Mouse (Mus musculus): ENCODE measurements around the gene Fam208b. TPM values are rescaled to one million over a fixed set of nuclear protein-coding genes. Genes with fewer than 3 reads are reported as not detected.
A peak's percentile ranks its signal among the peaks of the same experiment; 100 is the strongest.

Fam208b gene
- polyA plus RNA-seq, 1 experiment from 2014 or later = 22.1 TPM

DNA sequence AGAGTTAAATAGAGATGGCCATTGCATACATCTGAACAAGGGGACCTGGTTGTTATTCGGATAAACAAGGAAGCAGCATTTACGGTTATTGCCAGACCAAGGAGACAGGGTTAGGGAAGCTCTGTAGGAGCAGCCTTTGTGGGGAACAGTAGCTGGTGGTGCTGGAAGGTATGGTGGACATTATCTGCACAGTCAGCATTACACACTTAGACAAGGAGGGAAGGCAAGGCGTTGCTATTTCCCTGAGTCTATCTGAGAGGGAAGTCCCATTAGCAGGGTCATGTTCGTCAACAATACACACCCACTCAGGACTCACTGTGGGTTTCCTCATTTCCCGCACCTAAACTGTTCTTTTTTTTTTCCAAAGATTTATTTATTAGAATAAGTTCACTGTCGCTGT, 63.1 kb downstream of the Fam208b start:
- H3K36me3 ChIP-seq = peaks cover 26% of the 10 kb centered on the region
- H3K4me2 ChIP-seq (replicated peaks) = no peak overlapping the region
- no peaks in the 10 kb centered on the region for H3K27me3 ChIP-seq
- no peak overlapping the region for H3K27ac ChIP-seq
- no peak overlapping the region for H3K9ac ChIP-seq
- no peaks in the 10 kb centered on the region for H3K9me3 ChIP-seq
- no peak overlapping the region for H3K4me3 ChIP-seq
- no peak for ATAC-seq (ENCODE audit: low FRiP score, low read depth)
- peaks cover 31% of the 10 kb centered on the region for H3K4me1 ChIP-seq
- 86% methylated on average over 6 of the region's 6 CpGs for whole genome bisulfite sequencing

DNA sequence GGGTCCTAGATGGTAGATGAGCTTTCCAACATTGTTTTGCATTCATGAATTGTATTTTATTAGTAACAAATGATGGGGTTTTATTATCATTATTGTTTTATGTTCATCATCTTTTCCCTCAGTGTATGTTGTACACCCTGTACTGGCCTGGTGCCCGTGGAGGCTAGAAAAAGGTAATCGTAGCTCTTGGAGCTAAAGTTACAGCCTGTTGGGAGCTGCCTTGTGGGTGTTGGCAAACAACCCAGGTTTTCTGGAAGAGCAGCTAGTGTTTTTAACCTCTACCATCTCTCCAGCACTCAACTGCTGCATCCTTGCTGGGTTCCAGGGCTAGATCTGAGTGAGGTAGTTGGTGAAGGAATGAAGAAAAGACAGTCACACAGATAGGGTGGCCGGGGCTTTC, 63.5 kb downstream of the Fam208b start:
- Histone ChIP-seq H3K9ac (no peak overlapping the region), H3K4me3 (no peak overlapping the region), H3K36me3 (peaks cover 22% of the 10 kb centered on the region), H3K9me3 (no peaks in the 10 kb centered on the region), H3K27me3 (no peaks in the 10 kb centered on the region), H3K4me1 (peaks cover 35% of the 10 kb centered on the region), H3K27ac (no peak overlapping the region), H3K4me2 (replicated peaks) (no peak overlapping the region)
- ATAC-seq (ENCODE audit: low FRiP score, low read depth) = no peak
- whole genome bisulfite sequencing = 71% methylated on average over 3 of the region's 3 CpGs

- H3K4me1 ChIP-seq = peaks cover 56% of the 10 kb centered on the region
- no peak overlapping the region for H3K4me2 ChIP-seq (replicated peaks)
- WGBS = 62% methylated on average over 5 of the region's 5 CpGs
- no peak overlapping the region for H3K9ac ChIP-seq
- peaks cover 15% of the 10 kb centered on the region for H3K36me3 ChIP-seq
- ATAC-seq (ENCODE audit: low FRiP score, low read depth) = no peak; the same call in 1 of the 2 replicates
- H3K9me3 ChIP-seq = no peaks in the 10 kb centered on the region
- no peak overlapping the region for H3K27ac ChIP-seq
- H3K4me3 ChIP-seq = no peak overlapping the region
- no peaks in the 10 kb centered on the region for H3K27me3 ChIP-seq
Measured at GRCm38 (mm10) chr13:3544925-3545324, 66.0 kb downstream of the Fam208b start.

DNA sequence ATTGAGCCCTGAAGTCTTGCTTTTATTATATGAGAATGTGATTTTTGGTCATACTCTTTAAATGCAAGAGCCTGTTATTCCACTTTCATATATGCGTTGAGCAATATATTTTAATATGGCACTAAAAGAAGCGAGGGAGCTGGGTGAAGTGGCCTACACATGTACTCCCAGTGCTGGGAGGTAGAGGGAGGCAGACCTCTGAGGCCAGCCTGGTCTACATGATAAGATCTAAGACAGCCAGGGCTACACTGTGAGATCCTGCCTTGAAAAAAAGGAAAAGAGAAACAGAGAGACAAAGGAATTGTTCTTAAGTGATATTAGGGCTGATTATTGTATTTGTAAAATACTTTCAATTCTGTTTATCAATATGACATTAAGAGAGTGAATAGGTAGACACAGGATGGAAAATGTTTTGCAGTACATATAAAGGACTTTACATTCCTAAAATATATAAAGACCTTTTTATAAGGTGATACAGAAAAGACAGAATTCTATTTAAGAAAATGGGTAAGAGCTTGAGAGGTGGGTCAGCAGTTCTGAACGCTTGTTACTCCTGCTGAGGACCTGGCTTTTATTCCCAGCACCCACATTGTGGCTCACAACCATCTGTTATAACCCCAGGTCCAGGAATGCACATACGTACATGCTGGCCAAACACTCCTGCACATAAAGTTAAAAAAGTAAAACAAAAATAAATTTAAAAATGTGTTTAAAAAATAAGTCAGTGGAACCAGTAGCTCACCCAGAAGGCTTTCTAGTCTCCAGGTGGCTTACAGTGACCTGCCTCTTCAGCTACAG, 66.6 kb downstream of the Fam208b start:
- Histone ChIP-seq H3K4me3 (no peak overlapping the region), H3K27me3 (no peaks in the 10 kb centered on the region), H3K27ac (no peak overlapping the region), H3K4me2 (replicated peaks) (no peak overlapping the region), H3K4me1 (peaks cover 63% of the 10 kb centered on the region), H3K36me3 (peaks cover 14% of the 10 kb centered on the region), H3K9ac (no peak overlapping the region), H3K9me3 (no peaks in the 10 kb centered on the region)
- 82% methylated on average over 4 of the region's 4 CpGs for WGBS
- no peak for ATAC-seq (ENCODE audit: low FRiP score, low read depth)

DNA sequence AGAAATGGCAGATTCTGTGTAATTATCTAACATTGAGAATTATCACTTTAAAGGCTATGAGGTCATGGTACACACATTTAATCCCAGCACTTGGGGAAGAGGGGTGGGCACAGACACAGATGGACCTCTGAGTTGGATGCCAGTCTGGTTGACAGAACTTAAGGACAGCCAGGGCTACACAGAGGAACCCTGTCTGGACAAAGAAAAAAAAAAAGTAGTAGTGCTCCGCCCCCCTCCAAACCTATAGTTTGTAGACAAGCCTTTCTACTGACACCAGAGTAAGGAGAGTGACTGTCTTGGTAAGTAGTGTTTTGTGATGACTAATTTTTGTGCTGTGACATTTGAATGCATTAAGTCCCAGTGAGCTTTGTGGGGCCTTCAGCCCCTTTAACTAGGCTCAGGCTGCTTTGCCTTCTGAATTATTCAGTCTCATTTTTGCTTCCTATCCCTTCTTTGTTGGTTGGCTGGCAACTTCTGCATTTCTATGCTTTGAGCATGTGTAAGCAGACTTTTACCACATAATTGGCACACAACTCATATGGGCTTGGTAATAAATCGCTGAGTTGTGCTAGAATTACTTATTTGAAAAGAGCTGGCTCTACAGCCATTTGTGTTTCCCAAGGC, 69.6 kb downstream of the Fam208b start:
- Histone ChIP-seq H3K36me3 (peaks cover 5% of the 10 kb centered on the region; the same call in 1 of the 2 replicates), H3K27me3 (no peaks in the 10 kb centered on the region), H3K9me3 (0 out of 2 replicates have a peak, but pooled peaks cover 5% of the 10 kb centered on the region), H3K4me1 (peaks cover 60% of the 10 kb centered on the region), H3K9ac (no peak overlapping the region), H3K4me2 (replicated peaks) (0 out of 2 replicates have a peak overlapping the region, but pooled peaks have one; percentile 16), H3K27ac (no peak overlapping the region), H3K4me3 (no peak overlapping the region)
- no peak for ATAC-seq (ENCODE audit: low FRiP score, low read depth)
- WGBS = 89% methylated on average over 2 of the region's 2 CpGs

GRCm38 (mm10) chr13:3540166-3540565, 70.7 kb downstream of the Fam208b start:
- H3K4me1 ChIP-seq = peaks cover 49% of the 10 kb centered on the region
- no peak for ATAC-seq (ENCODE audit: low FRiP score, low read depth)
- H3K9me3 ChIP-seq = 0 out of 2 replicates have a peak, but pooled peaks cover 7% of the 10 kb centered on the region
- peak overlapping the region; percentile 85 for H3K4me2 ChIP-seq (replicated peaks)
- H3K27me3 ChIP-seq = no peaks in the 10 kb centered on the region
- no peaks in the 10 kb centered on the region; the same call in 1 of the 2 replicates for H3K36me3 ChIP-seq
- no peak overlapping the region for H3K27ac ChIP-seq
- 10% methylated on average over 2 of the region's 2 CpGs for WGBS
- peak overlapping the region; percentile 94 for H3K4me3 ChIP-seq
- no peak overlapping the region for H3K9ac ChIP-seq

DNA sequence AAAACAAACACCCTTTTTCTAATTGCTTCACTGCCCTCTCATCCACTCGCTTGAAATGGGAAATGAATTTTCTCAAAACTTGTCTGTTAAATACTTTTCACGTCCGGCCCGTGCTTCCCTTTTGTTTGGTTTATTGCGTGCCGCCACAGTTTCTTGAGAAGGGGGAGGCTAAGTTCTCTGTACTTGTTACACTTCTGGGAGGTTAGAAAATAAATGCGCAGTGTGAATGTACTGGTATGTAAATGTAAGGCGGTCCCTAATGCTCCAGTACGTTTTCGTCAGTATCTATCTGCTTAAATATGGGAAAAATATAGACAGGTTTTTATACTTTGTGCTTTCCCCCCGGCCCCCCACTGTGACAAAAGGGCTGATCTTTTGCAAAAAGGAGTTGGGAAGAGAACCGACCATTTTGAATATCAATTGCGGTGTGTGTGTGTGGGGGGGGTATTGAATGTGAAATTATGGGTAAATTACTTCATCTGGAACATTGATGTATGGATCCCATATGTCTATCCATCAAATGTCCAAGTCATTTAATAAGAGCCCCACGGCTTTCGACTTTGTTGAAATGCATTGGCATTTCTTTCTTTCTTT, 71.8 kb downstream of the Fam208b start:
- WGBS = 3% methylated on average over 15 of the region's 15 CpGs
- no peak for ATAC-seq (ENCODE audit: low FRiP score, low read depth)
- peak overlapping the region; percentile 98 for H3K9ac ChIP-seq

GRCm38 (mm10) chr13:3538223-3538968, 72.5 kb downstream of the Fam208b start:
- Histone ChIP-seq H3K36me3 (no peaks in the 10 kb centered on the region; the same call in 1 of the 2 replicates), H3K27ac (peak overlapping the region; percentile 99), H3K9ac (peak overlapping the region; percentile 98), H3K4me2 (replicated peaks) (peak overlapping the region; percentile 85), H3K9me3 (0 out of 2 replicates have a peak, but pooled peaks cover 7% of the 10 kb centered on the region), H3K4me3 (peak overlapping the region; percentile 94), H3K27me3 (no peaks in the 10 kb centered on the region), H3K4me1 (peaks cover 37% of the 10 kb centered on the region)
- under 1% methylated on average over 58 of the region's 59 CpGs for whole genome bisulfite sequencing
- peak; percentile 58 for ATAC-seq (ENCODE audit: low FRiP score, low read depth)

More for the DNA sequence above, 71.8 kb downstream of the Fam208b start:
- Histone ChIP-seq H3K4me1 (peaks cover 41% of the 10 kb centered on the region), H3K36me3 (no peaks in the 10 kb centered on the region; the same call in 1 of the 2 replicates), H3K27ac (peak overlapping the region; percentile 99), H3K27me3 (no peaks in the 10 kb centered on the region), H3K4me3 (peak overlapping the region; percentile 94), H3K9me3 (0 out of 2 replicates have a peak, but pooled peaks cover 7% of the 10 kb centered on the region), H3K4me2 (replicated peaks) (peak overlapping the region; percentile 85)

GRCm38 (mm10) chr13:3537594-3538222, 73.2 kb downstream of the Fam208b start, which contains the start of gene Gdi2:
Gene Gdi2, plus strand, starts transcription at chr13:3538063.
- peak within 1 kb of the TSS; percentile 99 for H3K27ac ChIP-seq
- peak within 1 kb of the TSS; percentile 98 for H3K9ac ChIP-seq
- WGBS = under 1% methylated on average over 42 of the region's 47 CpGs
- H3K4me1 ChIP-seq = peaks cover 33% of the 10 kb centered on the region
- H3K4me3 ChIP-seq = peak within 1 kb of the TSS; percentile 94
- 0 out of 2 replicates have a peak, but pooled peaks cover 7% of the 10 kb centered on the region for H3K9me3 ChIP-seq
- H3K4me2 ChIP-seq (replicated peaks) = peak within 1 kb of the TSS; percentile 85
- H3K36me3 ChIP-seq = no peaks in the 10 kb centered on the region; the same call in 1 of the 2 replicates
- peak; percentile 98 for ATAC-seq (ENCODE audit: low FRiP score, low read depth)
- no peaks in the 10 kb centered on the region for H3K27me3 ChIP-seq

GRCm38 (mm10) chr13:3534146-3534545, 76.8 kb downstream of the Fam208b start:
- no peak for ATAC-seq (ENCODE audit: low FRiP score, low read depth)
- Histone ChIP-seq H3K4me1 (peaks cover under 1% of the 10 kb centered on the region), H3K9me3 (0 out of 2 replicates have a peak, but pooled peaks cover 10% of the 10 kb centered on the region), H3K36me3 (no peaks in the 10 kb centered on the region), H3K27ac (no peak overlapping the region), H3K4me3 (no peak overlapping the region), H3K4me2 (replicated peaks) (no peak overlapping the region), H3K27me3 (no peaks in the 10 kb centered on the region), H3K9ac (no peak overlapping the region)
- WGBS = 94% methylated on average over 4 of the region's 4 CpGs

DNA sequence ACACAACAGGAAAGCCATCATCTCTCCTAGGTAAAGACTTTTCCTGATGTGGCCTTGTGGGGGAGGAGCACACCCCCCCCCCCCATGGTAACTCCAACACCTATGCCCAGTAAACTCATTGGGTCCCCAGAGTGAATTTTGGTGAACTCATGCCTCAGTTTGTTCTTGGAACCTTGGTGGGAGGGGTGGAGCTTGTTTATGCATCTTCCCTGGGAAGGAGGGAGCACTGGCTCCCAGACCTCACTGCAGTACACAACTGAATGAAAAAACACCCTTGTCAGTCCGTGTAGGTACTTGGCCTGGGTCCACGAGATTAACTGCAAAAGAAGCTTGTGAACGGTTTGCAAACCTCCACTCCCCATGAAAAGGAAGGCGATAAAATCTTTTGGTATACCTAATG, 78.5 kb downstream of the Fam208b start:
- H3K27me3 ChIP-seq = no peaks in the 10 kb centered on the region
- no peak overlapping the region for H3K27ac ChIP-seq
- no peak overlapping the region for H3K4me3 ChIP-seq
- H3K36me3 ChIP-seq = no peaks in the 10 kb centered on the region
- 0 out of 2 replicates have a peak, but pooled peaks cover 10% of the 10 kb centered on the region for H3K9me3 ChIP-seq
- H3K4me2 ChIP-seq (replicated peaks) = no peak overlapping the region
- no peak for ATAC-seq (ENCODE audit: low FRiP score, low read depth)
- 71% methylated on average over 4 of the region's 4 CpGs for WGBS
- H3K9ac ChIP-seq = no peak overlapping the region
- no peaks in the 10 kb centered on the region; the same call in 1 of the 2 replicates for H3K4me1 ChIP-seq
